Mouse (Mus musculus): ENCODE measurements at regions not wholly inside any gene's neighbourhood (a gene's known extent, or its start where the extent isn't known, plus 50 kb on each side); places are given as distances from the start of the nearest gene placed in this dataset.

DNA sequence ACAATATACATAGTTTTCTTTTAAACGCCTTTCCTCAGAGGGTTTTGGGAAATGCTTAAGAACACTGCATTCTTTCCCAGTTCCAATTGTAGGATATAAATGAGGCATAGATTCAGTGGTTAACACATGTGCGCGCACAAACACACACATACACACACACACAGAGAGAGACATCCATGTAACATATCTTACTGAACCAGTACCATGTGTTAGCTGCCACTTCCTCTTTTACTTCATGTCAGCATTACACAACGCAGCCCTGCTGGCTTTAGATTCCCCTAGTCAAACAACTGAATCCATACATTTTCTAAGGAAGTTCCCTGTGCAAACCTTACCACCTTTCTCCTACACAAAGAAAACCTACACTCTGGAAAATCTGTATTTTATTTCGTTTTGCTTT lies 189.1 kb upstream of the Atp2b1 start:
- no peak for DNase-seq

DNA sequence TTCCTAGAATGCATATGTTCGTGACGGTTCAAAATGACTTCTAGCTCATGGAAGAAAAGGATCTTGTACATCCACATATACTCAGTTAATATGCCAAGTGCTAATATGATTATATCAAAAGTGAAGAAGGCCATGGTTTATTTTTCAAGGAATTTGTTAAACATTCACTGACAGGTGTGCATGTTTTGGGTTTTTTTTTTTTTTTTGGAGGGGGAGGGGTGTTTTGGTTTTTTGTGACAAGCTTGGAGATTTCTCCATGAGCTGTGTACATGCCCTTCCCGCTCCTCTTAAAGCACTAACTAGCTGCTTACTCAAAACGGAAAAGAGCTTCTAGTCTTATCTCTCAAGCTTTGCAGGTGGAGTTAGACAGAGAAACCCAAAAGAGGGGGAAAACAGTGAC lies 187.1 kb upstream of the Atp2b1 start:
- DNase-seq: no peak

DNA sequence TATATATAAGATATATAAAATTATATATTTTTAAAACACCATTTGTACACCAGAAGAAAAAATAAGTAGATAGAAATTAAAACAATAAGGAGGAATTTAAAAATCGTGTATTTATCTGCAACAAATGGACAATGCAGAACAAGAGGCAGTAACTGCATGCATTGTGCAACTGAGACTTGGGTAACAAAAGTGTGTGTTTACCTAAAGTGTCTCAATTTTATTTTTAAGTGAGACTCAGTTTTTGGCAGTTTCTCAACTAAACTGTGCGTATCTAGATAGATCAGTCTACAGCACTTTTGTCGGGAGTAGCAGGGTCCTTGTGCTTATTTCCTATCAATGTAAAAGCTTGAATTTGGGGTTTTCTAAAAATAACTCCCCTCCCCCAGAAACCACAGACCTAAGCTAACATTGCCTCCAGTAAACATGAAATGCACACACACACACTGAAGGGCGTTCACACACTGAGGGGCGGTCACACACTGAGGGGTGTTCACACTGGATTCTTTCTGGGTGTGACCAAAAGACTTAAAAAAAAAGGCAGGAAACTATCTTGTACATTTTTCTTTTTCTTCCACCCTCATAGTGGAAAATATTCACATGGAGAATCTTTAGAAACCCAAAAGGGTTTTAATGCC lies 185.7 kb upstream of the Atp2b1 start:
- no peak for DNase-seq

DNA sequence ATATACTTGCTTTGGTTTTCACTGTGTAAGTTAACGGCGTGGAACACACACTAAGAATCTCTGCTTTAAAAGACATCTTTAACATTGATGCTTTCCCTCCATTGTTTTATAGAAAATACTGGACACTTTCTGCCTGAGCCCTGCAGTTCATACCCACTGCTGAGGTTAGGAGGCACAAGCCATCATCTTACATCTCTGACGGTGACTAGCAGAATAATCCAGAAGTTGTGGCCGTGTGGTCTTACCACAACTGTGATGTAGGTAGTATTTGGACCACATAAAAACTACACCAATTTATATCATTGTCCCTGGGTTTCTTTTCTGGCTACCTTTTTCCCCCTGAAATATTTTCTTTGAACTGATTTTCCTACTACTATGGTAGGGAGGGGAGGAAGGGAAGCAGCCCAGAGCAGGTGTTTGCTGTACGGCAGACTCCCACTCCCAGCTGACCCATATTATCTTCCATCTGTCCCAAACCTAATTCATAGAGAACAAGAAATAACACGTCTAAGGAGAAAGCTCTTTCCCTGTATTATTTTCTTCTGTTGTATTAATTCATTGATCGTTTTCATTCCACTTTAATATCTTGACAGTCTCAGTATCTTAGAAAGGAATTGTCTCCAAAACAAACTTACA lies 180.1 kb upstream of the Atp2b1 start:
- no peak for DNase-seq

DNA sequence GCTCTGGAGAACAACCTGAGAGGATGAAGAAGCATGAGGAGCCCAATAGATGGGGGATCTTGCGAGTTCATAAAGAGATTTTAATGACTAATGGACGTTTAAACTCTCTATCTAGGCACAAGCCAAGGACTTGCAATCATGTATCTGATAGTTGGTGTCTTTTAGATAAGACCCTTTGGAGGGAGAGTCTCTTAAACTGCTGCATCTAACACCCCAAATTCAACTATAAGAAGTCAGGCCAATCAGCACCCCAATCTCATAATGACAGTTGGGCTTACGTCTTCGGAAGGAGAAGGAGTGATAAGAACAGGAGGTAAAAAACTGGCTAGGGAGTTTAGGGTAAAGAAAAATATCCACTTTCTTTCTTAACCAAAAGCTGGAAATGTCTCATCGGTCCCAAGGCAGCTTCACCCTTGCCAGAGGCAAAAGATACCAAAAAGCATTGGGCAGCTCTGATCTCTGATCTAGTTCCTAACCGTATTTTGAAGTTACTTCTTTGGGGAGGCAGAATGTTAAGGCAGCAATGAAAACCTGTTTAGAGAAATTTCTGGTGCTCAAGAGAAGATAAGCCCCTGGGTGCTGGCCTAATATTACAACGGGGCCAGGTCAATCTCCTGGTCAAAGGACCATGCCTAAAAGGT lies 173.6 kb upstream of the Atp2b1 start:
- DNase-seq: no peak

DNA sequence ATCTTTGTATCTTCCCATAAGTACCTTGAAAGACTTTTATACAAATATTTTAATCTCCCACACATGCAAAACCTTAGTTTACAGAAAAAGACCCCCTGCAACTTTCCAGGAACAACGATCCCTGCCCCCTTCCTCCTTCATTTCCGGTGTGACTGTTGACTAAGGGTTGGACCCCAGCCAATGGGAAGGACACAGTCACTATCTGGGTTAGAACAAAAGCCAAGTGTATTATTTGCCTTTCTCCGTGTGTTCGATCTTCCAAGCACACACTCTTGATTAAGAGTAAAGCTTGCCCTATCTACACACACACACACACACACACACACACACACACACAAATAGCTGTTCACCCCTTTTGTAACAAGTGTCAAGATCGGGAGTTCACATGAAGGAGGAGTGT lies 172.8 kb upstream of the Atp2b1 start:
- no peak for DNase-seq

DNA sequence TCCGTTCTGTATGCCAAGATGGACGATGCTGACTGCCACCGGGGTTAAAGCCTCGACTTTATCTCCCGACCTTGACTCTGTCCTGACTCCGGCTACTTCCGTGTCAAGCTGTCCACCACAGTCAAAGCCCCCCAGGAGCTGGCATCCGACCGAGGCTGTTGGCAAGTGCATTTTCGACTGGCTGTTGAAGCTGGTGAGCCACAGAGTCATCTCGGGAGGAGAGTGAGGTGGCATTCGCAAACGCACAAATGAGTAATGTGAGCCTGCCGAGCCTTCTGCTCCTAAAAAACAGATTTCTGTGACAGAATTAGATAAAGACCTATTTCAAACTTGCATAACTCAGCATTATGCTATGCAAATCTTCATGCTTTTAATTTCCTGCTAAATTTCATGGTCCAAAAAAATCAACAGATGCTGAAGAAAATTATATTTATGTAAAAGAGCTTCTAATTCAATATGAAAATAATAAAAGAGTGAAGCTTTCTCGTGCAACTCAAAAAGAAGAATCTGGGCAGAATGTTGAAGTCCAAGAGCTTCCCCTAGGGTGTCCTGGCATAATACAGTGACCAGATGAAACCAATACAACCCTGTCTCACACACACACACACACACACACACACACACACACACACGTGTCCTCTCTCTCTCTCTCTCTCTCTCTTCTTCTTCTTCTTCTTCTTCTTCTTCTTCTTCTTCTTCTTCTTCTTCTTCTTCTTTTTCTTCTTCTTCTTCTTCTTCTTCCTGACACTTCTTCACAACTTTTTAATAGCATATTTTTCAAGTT lies 171.2 kb upstream of the Atp2b1 start:
- no peak for DNase-seq

DNA sequence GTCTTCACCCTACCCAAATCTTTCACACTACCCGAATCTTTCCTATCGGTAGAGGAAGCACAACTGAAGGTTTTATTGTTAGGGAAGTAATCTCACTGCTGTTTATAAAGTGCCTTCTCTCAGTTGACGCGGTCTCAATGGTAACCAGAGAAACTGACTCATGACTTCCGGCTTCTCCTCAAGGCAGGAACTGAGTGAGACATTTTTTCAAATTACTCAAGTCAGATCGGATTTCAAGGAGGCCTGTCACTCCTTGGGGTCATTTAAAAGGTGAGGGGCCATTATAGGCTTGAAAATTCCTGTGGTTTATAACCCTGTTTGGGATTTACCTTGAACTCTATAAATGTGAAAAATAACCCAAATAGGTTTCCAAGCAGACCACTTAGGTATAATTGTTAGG lies 170.0 kb upstream of the Atp2b1 start:
- DNase-seq: peak; percentile 9

DNA sequence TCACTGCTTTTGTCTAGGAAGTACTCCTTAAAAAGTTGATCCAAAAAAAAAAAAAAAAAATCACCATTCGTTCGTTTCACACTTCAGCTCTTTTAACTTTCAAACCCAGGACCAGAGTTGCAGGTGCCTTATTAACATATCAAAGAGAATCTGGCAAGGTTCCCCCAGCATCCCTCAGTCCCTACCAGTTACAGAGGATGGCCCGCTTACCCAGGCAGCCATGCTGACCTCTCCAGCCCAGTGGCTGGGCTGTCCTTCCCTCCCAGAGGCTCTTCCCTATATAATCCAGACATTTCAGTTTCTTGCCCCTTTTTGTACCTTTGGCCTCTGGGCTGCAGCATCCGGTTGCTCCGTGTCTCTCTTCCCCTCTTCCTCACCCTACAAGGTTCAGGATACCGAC lies 169.5 kb upstream of the Atp2b1 start:
- DNase-seq: no peak

DNA sequence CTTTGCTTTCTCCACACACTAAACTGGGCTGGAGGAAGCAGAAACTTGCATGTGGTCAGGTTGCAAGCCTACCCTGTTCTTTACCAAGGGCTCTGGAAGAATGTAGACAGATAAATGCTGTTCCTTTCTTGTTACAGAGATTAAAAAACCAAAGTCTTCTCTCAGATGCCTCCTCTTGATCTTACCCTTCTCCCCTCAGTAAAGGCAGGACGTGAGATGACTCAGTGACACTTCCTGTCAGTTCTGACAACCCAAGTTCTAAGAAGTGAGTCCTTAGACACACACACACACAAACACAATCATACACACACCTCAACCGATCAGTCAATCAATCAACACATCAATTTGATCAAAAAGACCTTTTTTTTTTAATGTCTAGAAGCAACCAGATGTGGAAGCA lies 168.8 kb upstream of the Atp2b1 start:
- no peak for DNase-seq

DNA sequence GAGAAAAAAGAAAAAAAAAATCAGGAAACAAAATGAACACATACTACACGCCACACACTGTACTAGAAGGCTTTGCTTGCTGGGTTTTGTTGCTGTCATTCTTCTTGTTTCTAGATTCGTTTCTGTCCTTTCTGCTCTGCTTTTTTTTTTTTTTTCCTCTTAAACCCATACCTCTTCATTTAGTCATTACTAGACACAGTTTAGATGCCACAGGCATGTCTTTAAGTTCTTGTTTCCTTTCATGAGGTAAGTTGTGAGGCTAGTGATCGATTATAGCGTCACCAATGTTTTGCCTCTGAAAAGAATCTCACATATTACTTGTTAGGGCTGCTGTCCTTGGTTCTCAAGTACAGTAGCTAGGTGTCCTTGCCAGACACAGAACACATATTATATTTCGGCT lies 168.3 kb upstream of the Atp2b1 start:
- no peak for DNase-seq

DNA sequence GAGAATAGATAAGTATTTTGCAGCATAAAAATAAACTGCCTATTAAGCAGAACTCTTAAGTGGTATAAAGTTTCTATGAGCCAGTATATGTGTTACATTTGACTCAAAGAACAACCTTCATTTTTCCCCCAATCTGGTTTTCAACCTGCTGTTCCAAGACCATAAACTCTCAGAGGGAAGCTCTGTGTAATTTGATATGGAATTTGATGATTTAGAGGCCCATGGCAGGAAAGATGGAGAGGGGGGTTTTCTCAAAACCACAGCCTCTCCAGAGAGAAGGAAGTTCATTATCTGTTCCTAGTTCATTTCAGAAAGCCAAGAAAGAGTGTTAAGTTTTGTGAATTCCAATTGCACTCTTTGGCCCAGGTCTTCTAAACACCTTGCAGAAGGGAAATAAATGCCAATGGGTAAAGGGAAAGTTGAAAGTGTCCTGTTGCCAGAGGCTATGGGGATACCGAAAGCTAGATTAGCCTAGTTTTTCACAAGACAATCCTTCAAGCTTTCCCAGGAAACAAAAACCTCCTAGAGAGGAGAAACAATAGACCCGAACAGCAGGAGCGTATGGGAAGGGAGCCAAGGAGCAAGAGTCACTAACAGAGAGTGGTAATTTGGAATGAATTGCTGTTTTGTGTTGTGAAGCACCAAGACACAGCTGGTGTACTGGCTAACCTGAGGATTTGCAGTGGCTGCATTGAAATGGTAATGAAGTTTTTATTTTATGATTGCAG lies 165.2 kb upstream of the Atp2b1 start:
- no peak for DNase-seq

DNA sequence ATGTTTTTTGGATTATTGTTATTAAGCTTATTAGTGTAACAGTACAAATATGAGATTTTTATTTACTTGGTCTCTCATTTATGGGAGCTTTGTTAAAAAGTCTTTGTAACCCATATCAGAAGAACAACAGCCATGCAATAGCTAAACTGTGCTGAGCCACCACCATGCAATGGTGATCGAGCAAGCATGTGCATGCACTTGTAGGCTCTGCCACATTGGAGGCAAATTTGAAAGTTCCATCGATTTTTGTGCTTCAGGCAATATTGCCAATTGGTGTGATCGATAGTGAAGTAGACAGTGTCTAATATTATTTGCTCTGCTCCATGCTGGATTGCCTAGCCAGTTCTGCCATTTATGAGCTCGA lies 164.6 kb upstream of the Atp2b1 start:
- no peak for DNase-seq

DNA sequence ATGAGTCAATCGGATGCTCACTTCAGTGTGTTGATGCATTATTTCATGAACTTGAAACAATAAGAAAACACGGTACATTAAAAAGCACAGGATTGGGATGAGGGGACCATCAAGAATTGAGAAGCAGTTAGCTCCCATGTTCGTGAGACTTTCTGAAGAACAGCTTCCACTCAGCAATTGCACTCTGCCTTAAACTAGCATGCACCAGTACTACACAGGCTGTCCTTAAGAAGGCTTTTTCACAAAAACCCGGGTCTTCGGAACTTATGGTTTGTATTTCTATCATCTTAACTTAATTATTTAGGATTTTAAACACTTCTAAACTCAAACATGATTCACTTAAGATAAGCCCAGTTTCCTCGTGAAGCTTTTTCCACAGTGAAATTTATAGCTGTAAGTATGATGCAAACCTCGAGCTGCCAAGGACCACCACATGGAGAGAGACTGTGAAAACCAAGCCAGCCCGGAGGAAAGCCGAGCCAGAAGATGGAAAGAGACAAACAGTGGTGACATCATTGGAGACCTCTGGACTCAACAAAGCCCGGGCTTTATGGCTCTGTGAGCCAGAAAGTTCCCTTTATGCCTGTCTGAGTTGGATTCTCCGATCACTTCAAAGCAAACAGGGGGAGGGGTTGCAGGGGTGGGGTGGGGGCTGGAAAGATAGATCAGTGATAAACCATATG lies 162.7 kb upstream of the Atp2b1 start:
- no peak for DNase-seq

DNA sequence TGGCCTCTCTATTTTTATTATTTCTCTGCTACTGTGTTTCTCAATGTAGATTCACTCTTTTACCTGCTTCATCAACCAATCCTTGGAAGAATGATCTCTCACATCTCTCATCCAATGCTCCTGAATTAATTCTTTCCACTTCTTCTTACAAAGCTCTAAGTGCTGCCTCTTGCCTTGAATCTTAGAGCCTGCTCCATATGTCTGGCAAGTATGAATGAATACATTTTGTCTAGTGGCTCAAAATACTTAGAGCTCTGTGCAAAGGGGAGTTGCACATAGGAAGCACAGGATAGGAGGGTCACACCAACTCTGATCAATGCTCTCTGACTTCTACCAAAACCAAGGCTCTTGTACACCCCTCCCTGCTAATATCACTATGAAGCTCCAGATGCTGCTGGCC lies 153.1 kb upstream of the Atp2b1 start:
- DNase-seq: no peak

DNA sequence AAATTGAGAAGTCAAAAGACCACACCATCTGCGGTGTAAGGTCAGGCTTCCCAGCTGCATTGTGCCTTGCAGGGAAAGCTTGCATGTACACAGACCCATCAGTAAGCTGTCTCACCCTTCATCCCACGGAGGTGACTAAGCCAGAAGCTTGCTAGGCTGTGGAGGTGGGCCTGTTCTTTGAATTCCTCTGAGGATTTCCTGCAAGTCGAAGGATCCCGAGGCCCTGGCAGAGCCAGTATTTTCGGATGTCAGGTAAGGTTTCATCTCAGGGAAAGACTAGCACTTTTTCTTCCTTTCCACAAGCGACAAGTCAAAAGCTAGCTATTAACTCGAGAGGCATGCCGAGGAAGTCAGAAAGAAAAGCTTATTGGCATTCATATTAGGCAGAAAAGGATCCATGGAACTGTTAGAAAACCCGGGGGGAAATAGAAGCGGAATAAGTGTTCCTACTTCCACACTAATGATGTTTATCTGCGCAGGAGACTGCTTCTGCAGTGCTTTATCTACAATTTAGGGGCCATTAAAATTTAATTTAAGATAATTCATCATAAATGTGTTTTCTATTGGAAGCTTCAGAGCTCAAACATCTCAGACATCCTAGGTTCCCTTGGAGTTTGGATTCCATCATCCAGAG lies 148.3 kb upstream of the Atp2b1 start:
- DNase-seq: no peak

DNA sequence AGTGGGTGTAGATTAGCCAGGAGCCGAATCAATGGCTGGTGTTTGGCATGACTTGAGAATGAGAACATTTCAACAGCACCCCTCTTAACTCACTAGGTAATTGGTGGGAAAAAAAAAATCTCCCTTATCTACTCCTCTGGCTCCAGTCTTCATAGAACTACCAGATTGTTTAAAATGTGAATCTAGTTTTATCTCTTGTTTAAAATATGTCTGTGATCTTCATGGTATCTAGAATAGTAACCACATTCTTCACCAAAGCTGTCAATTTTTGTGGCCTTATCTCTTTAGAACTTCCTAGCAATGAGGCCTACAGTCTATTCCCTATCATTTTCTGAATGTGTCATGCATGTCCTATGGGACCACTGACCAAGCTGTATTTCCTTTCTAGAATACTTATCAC lies 134.4 kb upstream of the Atp2b1 start:
- no peak for DNase-seq

DNA sequence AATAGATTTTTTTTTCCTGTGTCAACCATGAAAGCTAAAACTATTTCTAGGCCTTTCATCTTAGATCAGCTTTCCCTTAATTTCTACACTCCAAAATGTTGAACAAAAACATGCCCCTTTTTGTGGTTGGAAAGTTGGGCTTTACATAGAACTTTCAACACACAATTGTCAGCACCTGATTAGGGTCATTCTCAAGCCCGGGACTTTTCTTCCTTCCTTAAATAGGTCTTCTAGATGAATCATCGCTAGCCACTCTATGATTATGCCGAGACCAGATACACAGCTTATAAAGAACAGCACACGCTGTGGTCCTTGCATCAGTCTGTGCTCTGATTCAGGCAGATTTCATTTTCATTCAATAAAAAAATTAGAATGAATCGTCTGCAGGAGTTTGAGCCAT lies 133.3 kb upstream of the Atp2b1 start:
- no peak for DNase-seq

DNA sequence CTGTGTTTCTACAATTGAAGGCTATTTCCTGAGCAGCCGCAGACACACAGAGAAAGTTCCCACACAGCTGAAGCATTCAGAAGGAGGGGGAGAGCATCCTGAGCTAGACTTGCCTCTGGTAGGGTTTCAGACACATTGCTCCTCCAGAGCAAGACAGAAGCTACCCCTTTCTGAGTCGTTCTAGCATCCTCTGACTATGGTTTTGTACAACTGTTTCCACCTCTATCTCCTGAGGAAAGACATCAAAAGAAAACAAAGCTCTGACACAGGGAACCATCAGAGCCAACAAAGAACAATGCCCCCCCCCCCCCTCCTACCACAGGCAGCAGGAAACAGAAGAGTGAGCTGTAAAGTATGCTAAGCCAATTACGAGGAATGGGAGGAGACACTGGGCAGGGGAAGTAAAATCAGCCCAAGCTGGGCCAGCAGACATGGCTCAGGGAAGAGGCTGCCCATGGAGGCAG lies 132.3 kb upstream of the Atp2b1 start:
- peak; percentile 9 for DNase-seq

DNA sequence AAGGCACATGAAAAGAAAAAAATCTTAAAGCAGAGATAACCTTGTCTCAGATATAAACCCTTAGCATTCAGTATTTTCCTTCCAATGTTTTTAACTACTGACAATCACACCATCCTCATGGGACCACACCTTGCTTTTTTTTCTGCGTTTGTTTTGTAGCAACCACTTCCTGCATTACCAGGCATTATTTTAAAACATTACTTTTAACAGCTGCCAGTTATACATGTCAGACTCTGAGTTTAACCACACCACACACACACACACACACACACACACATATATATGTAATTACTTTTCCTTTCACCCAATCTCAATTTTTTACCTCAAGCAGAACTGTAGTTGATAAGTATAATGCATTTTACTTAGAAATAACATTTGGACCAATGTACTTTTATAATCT lies 128.8 kb upstream of the Atp2b1 start:
- DNase-seq: no peak

DNA sequence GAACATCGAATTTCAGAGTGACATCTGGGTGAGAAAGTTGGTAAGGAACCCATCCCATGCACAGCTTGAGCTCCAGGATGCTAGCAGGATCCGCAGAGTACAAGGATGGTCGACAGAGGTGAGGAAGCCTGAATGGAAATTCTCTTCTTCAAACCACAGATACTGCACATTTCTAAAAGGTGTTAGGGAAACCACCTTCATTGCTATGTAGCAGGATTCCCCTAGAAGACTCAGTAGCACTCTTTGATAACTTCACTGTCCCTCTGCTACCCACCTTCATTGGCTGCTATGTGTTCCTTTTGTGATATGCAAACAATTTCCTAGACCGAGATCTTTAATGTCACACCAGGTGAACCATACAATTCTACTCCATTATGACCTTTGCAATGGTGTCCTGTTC lies 128.1 kb upstream of the Atp2b1 start:
- DNase-seq: no peak

DNA sequence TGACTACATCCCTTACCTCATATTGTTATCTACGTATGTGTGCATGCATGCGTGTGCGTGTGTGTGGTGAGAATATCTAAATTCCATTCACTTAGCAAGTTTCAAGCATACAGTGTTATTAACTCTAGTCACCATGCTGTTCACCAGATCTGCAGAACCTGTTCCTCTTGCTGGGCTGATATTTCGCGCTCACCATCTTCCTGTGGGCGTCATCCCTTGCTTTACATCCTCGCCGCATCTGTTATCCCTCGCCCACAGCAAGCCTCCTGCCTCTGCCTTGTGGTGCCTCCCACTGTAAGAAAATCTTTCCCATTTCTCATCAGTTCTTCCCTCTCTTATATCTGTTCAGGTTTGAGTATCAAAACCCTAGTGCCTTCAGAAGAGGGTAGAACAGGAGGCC lies 124.4 kb upstream of the Atp2b1 start:
- DNase-seq: no peak

Measured in thymus, postnatal 4 days (tissue).